Mouse (Mus musculus) ES-Bruce4 (cell line): ENCODE data around the gene Rapgef4. TPM values are rescaled to one million over a fixed set of nuclear protein-coding genes. Genes with fewer than 3 reads are reported as not detected.

Source experiments
- H3K27ac ChIP-seq: 2 replicates; pipeline ENCODE4 v1.5.1; 2012; ENCODE audit warnings: low read length, inconsistent platforms; ENCODE audit not compliant: insufficient read depth
- H3K27me3 ChIP-seq: 2 replicates; pipeline ENCODE4 v1.6.1; 2012; ENCODE audit warnings: mild to moderate bottlenecking, low read length, inconsistent platforms; ENCODE audit not compliant: control insufficient read depth, poor library complexity, insufficient read depth, severe bottlenecking
- H3K36me3 ChIP-seq: 2 replicates; pipeline ENCODE4 v1.6.1; 2012; ENCODE audit warnings: inconsistent platforms, mild to moderate bottlenecking, low read length, moderate library complexity; ENCODE audit not compliant: control insufficient read depth, poor library complexity, insufficient read depth, severe bottlenecking
- H3K4me1 ChIP-seq: one replicate; pipeline ENCODE4 v1.8.1; 2011; ENCODE audit warnings: low read length; ENCODE audit not compliant: control insufficient read depth, insufficient read depth
- H3K4me3 ChIP-seq: 2 replicates; pipeline ENCODE4 v1.5.1; 2011; ENCODE audit warnings: low read depth, mild to moderate bottlenecking, low read length
- H3K9ac ChIP-seq: 2 replicates; pipeline ENCODE4 v1.6.1; 2012; ENCODE audit warnings: low read depth, mild to moderate bottlenecking, inconsistent platforms; ENCODE audit not compliant: poor library complexity, severe bottlenecking
- H3K9me3 ChIP-seq: replicated peaks from 2 replicates; pipeline ENCODE4 v1.6.1; 2012; ENCODE audit warnings: mild to moderate bottlenecking, low read length, inconsistent platforms; ENCODE audit not compliant: control insufficient read depth, poor library complexity, insufficient read depth, severe bottlenecking
- CTCF ChIP-seq: IDR thresholded peaks from one replicate; pipeline ENCODE4 v1.8.1; 2011; ENCODE audit warnings: low read depth, low read length
- EP300 ChIP-seq: IDR thresholded peaks from 2 replicates; pipeline ENCODE4 v1.6.1; 2011; ENCODE audit warnings: low read depth, low read length; ENCODE audit not compliant: insufficient read depth
- POLR2A ChIP-seq: IDR thresholded peaks from one replicate; pipeline ENCODE4 v1.8.1; 2011; ENCODE audit warnings: low read length; ENCODE audit not compliant: insufficient read depth
- polyA plus RNA-seq: library from polyadenylated mRNA; stranded (reverse); fragments of >200 nt; gene quantifications from 2 replicates; pipeline ENCODE4 v1.2.4, GENCODE M21; 2011; ENCODE audit warnings: low read depth; ENCODE audit not compliant: missing spikeins, insufficient read depth, insufficient read length

Rapgef4 gene
- polyA plus RNA-seq, 1 experiment = not detected

DNA sequence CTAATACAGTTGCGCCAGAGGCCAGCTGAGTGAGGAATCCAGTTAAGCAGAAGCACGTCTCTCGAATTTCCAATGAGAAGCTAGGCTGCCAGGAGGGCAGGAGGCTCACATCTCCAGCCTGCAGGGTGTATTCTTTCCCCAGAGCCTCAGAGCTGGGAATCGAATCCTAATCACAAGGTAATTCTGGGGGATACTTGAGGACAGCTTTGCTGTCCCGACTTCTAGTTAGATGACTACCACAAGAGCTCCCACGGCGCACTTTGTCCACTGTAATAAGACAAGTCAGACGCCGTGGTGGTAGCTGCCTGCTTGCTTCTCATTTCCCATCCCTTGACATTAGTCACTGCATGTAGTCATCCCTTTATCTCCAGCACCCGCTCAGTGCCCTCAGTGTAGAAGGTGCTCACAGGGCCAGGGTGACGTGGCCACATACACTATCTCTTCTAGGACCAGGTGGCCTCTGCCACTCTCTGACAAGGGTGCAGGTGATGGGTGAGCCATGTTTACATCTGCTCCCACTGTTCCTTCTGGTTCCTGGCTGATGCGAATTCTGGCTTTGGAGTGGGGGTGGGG, 5.3 kb downstream of the Rapgef4 start:
- no peaks in the 10 kb centered on the region for H3K9me3 ChIP-seq
- H3K4me3 ChIP-seq = no peak overlapping the region
- peaks cover 5% of the 10 kb centered on the region for H3K27me3 ChIP-seq
- no peak overlapping the region for H3K9ac ChIP-seq
- H3K27ac ChIP-seq = no peak overlapping the region
- TF ChIP-seq CTCF (no peak), EP300 (no peak)
- no peaks in the 10 kb centered on the region for H3K36me3 ChIP-seq
- no peaks in the 10 kb centered on the region for H3K4me1 ChIP-seq

- Histone ChIP-seq H3K27ac (no peak overlapping the region), H3K4me3 (no peak overlapping the region)
- TF ChIP-seq EP300 (no peak), CTCF (no peak), POLR2A (no peak)
Observed at GRCm38 (mm10) chr2:71988572-71988971, 7.5 kb downstream of the Rapgef4 start.

GRCm38 (mm10) chr2:71992129-71992528, 11.1 kb downstream of the Rapgef4 start:
- no peaks in the 10 kb centered on the region for H3K27me3 ChIP-seq
- no peak overlapping the region for H3K9ac ChIP-seq
- H3K36me3 ChIP-seq = no peaks in the 10 kb centered on the region
- no peaks in the 10 kb centered on the region for H3K9me3 ChIP-seq
- no peak overlapping the region for H3K4me3 ChIP-seq
- H3K27ac ChIP-seq = no peak overlapping the region
- H3K4me1 ChIP-seq = no peaks in the 10 kb centered on the region
- TF ChIP-seq CTCF = no peak
- TF ChIP-seq POLR2A = no peak
- no peak for TF ChIP-seq EP300

More at GRCm38 (mm10) chr2:71988572-71988971, 7.5 kb downstream of the Rapgef4 start:
- no peaks in the 10 kb centered on the region for H3K9me3 ChIP-seq
- H3K27me3 ChIP-seq = no peaks in the 10 kb centered on the region
- H3K36me3 ChIP-seq = no peaks in the 10 kb centered on the region
- no peak overlapping the region for H3K9ac ChIP-seq
- no peaks in the 10 kb centered on the region for H3K4me1 ChIP-seq

- no peak for TF ChIP-seq EP300
- no peak for TF ChIP-seq CTCF
- TF ChIP-seq POLR2A = no peak
- H3K36me3 ChIP-seq = no peaks in the 10 kb centered on the region
- no peaks in the 10 kb centered on the region for H3K4me1 ChIP-seq
Observed at GRCm38 (mm10) chr2:71993729-71994423, 12.8 kb downstream of the Rapgef4 start.

GRCm38 (mm10) chr2:71998531-71998930, 17.5 kb downstream of the Rapgef4 start:
- Histone ChIP-seq H3K4me1 (no peaks in the 10 kb centered on the region), H3K27me3 (no peaks in the 10 kb centered on the region), H3K9ac (no peak overlapping the region), H3K27ac (no peak overlapping the region), H3K36me3 (no peaks in the 10 kb centered on the region), H3K4me3 (no peak overlapping the region), H3K9me3 (no peaks in the 10 kb centered on the region)
- TF ChIP-seq CTCF (no peak), POLR2A (no peak), EP300 (no peak)

More at GRCm38 (mm10) chr2:71993729-71994423, 12.8 kb downstream of the Rapgef4 start:
- Histone ChIP-seq H3K27ac (no peak overlapping the region), H3K9me3 (no peaks in the 10 kb centered on the region), H3K4me3 (no peak overlapping the region), H3K9ac (no peak overlapping the region), H3K27me3 (no peaks in the 10 kb centered on the region)

DNA sequence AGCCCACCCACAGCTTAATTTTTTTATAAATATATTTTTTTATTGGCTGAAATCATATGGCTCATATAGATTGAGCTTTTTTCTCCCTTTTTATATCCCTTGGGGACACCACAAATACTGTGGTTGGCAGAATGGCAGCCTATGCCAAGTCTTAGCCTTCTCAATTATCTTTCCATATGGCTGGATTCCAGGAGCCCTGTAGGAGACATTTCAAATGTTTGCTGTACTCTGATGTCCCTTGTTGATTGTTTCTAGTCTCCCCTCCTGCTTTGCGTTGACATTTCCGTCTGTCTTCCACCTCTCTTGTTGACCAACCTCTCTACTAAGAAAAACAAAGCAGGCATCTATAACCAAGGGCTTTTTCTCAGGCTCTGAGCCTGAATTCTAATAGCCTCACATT, 19.1 kb downstream of the Rapgef4 start:
- no peaks in the 10 kb centered on the region for H3K36me3 ChIP-seq
- H3K4me1 ChIP-seq = no peaks in the 10 kb centered on the region
- no peaks in the 10 kb centered on the region for H3K9me3 ChIP-seq
- no peak overlapping the region for H3K9ac ChIP-seq
- no peaks in the 10 kb centered on the region for H3K27me3 ChIP-seq
- H3K27ac ChIP-seq = no peak overlapping the region
- H3K4me3 ChIP-seq = no peak overlapping the region
- TF ChIP-seq CTCF (no peak), EP300 (no peak), POLR2A (no peak)
